Mouse (Mus musculus) frontal cortex, postnatal 36 days (tissue): Measurements from ENCODE around the gene Aloxe3.

Source experiments
- DNase-seq, 2 experiments: peaks; one replicate each; pipeline ENCODE4 v3.0.0; 2022; ENCODE audit warnings: low spot score in 2 of 2

Gene Aloxe3

GRCm38 (mm10) chr11:69094697-69095429 is 30.8 kb upstream of the Aloxe3 start, which contains the start of gene Per1:
Gene Per1 (plus strand): TSS chr11:69095217.
- DNase-seq, result peak; percentile 100

DNA sequence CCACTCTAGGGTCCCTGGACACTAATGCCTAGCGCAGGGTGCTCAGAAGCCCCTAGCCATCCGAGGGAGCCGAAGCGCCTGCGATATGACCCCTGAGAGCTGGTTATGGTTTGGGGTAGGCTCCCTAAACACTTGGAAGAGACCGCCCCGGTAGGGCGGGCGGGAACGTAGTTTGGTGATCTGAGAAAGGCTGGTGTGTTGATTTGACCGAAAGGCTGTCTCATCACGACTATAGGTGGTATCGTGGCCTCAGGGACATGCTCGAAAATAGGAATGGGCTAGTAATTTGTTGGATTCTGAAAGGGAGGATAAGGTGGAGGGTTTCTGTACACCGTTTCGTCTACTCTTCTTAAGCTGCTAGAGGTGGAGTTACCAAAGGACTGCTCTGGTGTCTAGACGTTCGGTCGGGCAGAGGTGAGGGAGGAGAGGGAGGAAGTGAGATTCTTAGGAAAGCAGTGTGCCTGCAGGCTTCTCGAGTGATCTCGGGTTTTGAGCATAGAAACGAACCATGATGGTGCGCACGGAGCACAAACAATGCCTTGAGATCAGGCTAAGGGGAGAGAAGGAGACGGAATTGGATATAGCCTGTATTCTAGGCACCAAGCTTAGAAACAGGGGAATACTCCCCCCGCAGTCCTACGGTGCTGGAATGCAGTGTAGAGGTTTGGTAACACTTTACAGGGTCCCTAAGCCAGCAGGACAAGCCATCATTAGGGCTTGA is 30.0 kb upstream of the Aloxe3 start:
- peak in 1 of 2 experiments; percentile 41 for DNase-seq

DNA sequence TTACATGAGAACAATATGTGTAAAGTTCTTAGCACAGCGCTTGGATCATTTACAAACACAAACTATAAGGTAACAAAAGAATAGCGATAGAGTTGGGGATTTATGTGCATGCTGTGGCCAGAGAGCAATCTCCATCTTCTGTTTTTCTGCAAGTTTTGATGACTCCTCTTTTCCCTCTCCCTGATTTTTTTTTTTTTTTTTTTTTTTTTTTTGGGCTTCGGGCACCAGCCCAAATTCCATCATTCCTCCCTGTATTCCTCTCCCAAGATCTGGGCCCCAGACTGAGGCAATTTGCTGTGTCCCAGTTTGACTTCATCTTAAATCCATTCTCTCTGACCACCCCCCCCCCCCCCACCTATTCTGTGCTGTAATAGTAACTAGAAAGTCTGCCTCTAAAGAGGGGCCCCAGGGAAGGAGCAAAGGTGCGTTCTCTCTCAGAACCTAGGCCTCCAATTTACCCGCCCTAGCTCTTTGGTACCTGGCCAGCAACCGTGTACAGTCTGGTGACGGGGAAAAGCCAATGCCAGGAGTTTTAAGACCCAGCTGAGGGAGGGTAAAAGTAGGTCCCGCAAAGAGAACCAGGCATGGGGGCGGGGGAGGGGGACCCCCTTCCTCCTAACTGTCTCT is 29.2 kb upstream of the Aloxe3 start:
- DNase-seq, result no peak

DNA sequence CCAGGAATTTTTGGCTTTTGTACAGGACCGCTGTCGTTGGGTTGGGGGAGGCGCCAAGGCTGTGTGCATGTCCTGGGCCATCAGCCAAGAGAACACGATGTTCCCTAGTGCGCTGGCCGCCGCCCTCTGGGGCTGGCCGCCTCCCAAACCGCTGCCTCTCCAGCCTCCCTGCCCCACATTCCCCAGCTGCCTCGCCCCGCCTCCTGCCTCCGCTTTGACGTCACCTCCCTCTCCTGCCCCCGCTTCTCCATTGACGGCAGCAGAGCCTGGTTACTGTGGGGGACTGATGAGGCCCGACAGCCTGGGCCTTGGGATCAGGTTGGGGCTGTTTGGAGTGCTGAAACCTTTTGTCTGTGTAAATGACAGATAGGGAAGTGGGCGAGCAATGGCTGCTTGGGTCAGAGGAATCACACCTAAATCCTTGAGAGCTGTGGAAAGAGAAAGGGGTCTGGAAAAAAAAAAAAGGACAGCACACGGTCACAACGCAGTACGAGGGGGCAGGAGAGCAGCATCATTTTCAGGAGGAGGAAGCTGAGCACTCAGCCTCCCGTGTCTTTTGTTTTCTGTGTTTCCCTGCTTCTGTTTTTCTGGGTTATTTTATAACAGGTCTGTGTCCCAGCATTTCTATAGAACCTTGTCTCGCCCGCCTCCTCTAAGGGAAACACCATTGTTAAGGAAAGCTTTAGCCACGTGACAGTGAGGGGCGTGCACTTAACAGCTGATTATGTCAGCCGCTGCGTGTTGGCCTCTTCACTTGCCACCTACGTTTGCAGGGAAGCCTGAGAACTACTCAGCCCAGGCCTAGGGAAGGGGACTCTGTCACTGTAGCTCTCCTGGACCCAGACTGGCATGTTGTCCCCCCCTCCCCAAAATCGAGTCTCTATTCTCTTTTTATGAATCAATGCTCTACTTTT is 28.5 kb upstream of the Aloxe3 start:
- peak; percentile 97 to 99 for DNase-seq

DNA sequence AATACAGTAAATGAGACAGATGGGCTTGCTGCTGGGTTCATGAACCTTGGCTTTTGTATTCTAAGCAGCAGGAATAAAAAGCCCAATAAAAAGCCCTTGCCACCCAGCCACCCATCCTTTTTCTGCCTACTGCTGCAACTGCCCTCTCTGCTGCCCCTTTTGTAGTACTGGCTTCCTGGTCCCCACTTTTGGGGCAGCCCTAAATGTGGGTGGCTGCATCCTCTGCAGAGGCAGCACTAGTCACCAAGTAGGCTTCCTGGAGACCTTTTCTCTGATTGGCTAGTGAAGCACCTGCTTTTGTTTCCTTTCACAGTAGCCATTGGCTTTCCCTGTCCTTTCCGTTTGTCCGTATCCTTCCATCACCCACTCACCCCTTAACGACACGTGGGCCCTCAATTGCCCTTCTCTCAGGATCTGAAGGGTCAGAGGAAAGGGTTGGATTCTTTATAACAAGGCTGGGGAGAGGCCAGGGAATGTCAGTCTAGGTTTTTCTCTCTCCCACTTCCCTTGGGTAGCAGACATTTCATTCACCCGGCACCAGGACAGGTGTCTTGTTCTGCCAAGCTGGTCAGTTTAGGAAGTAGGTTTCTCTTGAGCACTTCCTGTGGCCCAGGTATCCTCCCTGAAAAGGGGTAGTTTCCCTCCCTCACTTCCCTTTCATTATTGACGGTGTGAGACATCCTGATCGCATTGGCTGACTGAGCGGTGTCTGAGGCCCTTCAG is 27.5 kb upstream of the Aloxe3 start:
- DNase-seq, result no peak

GRCm38 (mm10) chr11:69098762-69099091 is 27.0 kb upstream of the Aloxe3 start:
- DNase-seq, result peak; percentile 97 to 98

DNA sequence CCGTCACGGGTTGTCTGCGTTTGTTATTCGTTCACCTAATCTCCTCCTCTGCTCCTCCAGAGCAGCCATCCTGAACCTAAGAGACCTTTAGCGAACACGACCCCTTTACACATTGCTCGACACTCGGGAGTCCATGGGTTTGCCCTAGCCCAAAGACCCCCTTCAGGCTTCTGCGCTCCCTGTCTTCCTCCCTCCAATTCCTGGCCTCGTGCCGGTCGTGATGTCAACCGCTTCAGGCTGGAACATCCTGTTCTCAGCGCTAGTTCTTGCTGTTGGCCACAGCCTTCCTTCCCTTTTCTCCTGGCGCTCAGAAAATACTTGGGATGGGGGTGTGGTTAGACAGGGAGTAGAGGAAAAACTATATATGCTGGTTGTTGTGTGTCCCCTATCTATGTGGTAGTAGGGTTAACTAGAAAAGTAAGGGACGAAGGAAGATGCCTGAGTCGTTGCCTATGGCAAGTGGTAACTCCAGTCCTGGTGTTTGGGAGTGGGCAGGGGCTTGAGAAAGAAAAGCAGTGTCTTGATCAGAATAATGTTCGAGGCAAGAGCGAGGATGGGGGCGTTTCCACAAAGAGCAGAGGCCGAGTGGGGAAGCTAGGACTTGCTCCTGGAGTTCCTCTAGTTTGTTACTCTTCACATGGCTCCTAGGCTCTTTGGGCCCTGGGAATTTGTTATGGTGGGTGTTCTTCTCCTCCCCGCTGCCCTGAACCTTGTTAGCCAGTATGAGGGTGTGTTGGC is 26.4 kb upstream of the Aloxe3 start:
- DNase-seq, result peak in 1 of 2 experiments; percentile 53

GRCm38 (mm10) chr11:69099915-69100345 is 25.8 kb upstream of the Aloxe3 start:
- peak; percentile 93 to 95 for DNase-seq

- DNase-seq, result no peak
Measured at GRCm38 (mm10) chr11:69100639-69101360, 24.9 kb upstream of the Aloxe3 start.

- peak in 1 of 2 experiments; percentile 3 for DNase-seq
Measured at GRCm38 (mm10) chr11:69101604-69102402, 23.9 kb upstream of the Aloxe3 start.

DNA sequence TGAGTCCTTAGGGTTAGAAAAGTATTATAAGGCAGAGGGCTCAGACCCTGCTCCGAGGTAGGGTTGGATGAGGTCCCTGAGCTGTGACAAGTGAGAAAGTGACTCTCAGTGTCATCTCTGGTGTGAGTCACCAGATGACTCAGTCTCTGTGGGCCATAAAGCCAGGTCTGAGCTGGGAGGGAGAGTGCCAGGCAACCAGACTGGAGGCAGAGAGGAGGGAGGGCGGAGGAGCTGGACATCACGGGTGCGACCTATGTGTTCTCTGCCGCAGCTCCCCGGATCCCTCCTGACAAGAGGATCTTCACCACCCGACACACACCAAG is 23.3 kb upstream of the Aloxe3 start:
- DNase-seq, result peak in 1 of 2 experiments; percentile 6

DNA sequence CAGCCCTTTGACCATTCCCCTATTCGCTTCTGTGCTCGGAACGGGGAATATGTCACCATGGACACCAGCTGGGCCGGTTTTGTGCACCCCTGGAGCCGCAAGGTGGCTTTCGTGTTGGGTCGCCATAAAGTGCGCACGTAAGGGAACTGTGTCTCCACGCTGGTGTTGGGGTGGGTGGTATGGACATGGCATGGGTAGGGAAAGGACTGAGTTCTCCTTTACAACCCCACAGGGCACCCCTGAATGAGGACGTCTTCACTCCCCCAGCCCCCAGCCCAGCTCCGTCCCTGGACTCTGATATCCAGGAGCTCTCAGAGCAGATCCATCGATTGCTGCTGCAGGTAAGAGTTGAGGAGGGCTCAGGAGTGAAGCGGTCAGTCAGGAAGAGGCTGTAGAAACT is 22.6 kb upstream of the Aloxe3 start:
- DNase-seq, result no peak

GRCm38 (mm10) chr11:69103531-69104435 is 21.9 kb upstream of the Aloxe3 start:
- no peak for DNase-seq

GRCm38 (mm10) chr11:69104487-69104886 is 21.2 kb upstream of the Aloxe3 start:
- DNase-seq, result no peak

DNA sequence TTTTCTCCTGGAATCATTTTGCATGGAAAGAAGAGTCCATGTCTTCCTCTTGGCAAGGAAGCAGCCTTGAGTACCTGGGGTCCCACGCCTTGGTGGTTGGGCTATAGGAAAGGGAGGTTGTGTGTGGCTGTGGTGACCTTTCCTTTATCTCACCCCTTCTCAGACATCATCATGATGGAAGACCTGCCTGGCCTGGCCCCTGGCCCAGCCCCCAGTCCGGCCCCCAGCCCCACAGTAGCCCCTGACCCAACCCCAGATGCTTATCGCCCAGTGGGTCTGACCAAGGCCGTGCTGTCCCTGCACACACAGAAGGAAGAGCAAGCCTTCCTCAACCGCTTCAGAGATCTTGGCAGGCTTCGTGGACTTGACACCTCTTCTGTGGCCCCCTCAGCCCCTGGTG is 20.5 kb upstream of the Aloxe3 start:
- no peak for DNase-seq

GRCm38 (mm10) chr11:69105796-69106195 is 19.9 kb upstream of the Aloxe3 start:
- no peak for DNase-seq

DNA sequence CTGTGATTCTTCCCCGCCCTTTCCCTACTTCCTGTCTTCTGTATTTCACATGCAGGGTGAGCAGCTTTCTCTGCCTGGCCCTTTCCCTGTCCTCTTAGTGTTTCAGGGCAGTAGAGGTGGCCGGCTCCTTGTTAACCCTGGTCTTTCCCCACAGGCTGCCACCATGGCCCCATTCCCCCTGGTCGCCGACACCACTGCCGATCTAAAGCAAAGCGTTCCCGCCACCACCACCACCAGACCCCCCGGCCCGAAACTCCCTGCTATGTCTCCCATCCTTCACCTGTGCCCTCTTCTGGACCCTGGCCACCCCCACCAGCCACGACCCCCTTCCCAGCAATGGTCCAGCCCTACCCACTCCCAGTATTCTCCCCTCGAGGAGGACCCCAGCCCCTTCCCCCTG is 19.4 kb upstream of the Aloxe3 start:
- DNase-seq, result no peak

DNA sequence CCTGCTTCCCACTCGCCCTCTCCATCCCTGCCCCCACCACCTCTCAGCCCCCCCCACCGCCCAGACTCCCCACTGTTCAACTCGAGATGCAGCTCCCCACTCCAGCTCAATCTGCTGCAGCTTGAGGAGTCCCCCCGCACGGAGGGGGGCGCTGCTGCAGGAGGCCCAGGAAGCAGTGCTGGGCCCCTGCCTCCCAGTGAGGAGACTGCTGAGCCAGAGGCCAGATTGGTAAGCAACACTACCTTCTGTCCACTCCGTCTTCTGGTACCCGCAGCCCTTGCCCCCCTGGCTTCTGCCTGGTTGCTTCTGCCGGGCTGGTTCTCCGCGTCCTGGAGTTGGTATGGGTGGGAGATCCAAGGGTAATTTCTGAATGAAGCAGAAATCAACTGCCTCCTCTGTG is 18.9 kb upstream of the Aloxe3 start:
- DNase-seq, result no peak
